Mouse (Mus musculus) E14TG2a.4 (cell line): Measurements from ENCODE around the gene Hspa12b.

Experiments used
- CTCF ChIP-seq: conservative IDR thresholded peaks from 2 replicates; pipeline ENCODE4 v1.5.1; 2014; ENCODE audit warnings: low read length
- NANOG ChIP-seq: IDR thresholded peaks from 2 replicates; pipeline ENCODE4 v1.6.1; 2014; ENCODE audit warnings: borderline replicate concordance, low read length, mixed read lengths
- POU5F1 ChIP-seq: IDR thresholded peaks from 2 replicates; pipeline ENCODE4 v1.6.1; 2014; ENCODE audit warnings: low read length, borderline replicate concordance

- TF ChIP-seq CTCF (no peak), NANOG (no peak), POU5F1 (no peak)
These were observed 23.1 kb upstream of the Hspa12b start for GRCm38 (mm10) chr2:131104021-131104420.
